Mouse (Mus musculus) olfactory bulb, adult 2 months (tissue): ENCODE measurements around the gene Mbnl2.

ENCODE experiments used
- CTCF ChIP-seq: fragments of 200-500 bp; IDR thresholded peaks from 2 replicates; pipeline ENCODE4 v1.5.1; 2012; ENCODE audit warnings: low read depth, mild to moderate bottlenecking, low read length, moderate library complexity; ENCODE audit not compliant: insufficient read depth
- POLR2A ChIP-seq: fragments of 200-500 bp; IDR thresholded peaks from 2 replicates; pipeline ENCODE4 v1.6.1; 2012; ENCODE audit warnings: mild to moderate bottlenecking, low read depth, low read length, moderate library complexity; ENCODE audit not compliant: insufficient read depth

- TF ChIP-seq CTCF: no peak
- TF ChIP-seq POLR2A: no peak
Measured at GRCm38 (mm10) chr14:120265886-120266285, 9.6 kb upstream of the Mbnl2 start.
